Mouse (Mus musculus) layer of hippocampus, adult 2 months (tissue): ENCODE data around the gene Prdx2. TPM values are rescaled to one million over a fixed set of nuclear protein-coding genes. Genes with fewer than 3 reads are reported as not detected.
A peak's percentile ranks its signal among the peaks of the same experiment; 100 is the strongest.

Experiments
- DNase-seq, 2 experiments: peaks; one replicate each; pipeline ENCODE4 v3.0.0; 2022; ENCODE audit warnings: low spot score in 2 of 2
- H3K27ac ChIP-seq: fragments of 200-600 bp; 2 replicates; pipeline ENCODE4 v1.8.1; 2022
- H3K4me3 ChIP-seq: fragments of 200-600 bp; 2 replicates; pipeline ENCODE4 v1.8.1; 2022; ENCODE audit warnings: mild to moderate bottlenecking
- CTCF ChIP-seq: fragments of 200-600 bp; conservative IDR thresholded peaks from 2 replicates; pipeline ENCODE4 v1.8.1; 2022; ENCODE audit warnings: antibody characterized with exemption, mild to moderate bottlenecking, moderate library complexity
- total RNA-seq, 2 experiments: library from RNA; stranded (reverse); gene quantifications; 2 replicates each; pipeline ENCODE4 v1.2.3; 2021

The Prdx2 gene
- total RNA-seq, 2 experiments from 2014 or later: 323 to 345 TPM

- peak; percentile 92 for TF ChIP-seq CTCF
- peak within 1 kb of the TSS; percentile 85 for H3K4me3 ChIP-seq
- DNase-seq: peak in 1 of 2 experiments; percentile 82
These were observed 32.3 kb upstream of the Prdx2 start, which contains the start of gene Mast1 for GRCm38 (mm10) chr8:84936962-84937546. Gene Mast1 (minus strand): TSS chr8:84937359.

GRCm38 (mm10) chr8:84937620-84938485 is 31.5 kb upstream of the Prdx2 start:
- peak overlapping the region; percentile 85 for H3K4me3 ChIP-seq
- H3K27ac ChIP-seq: peak overlapping the region; percentile 97
- no peak for TF ChIP-seq CTCF
- no peak for DNase-seq

More at GRCm38 (mm10) chr8:84936962-84937546, 32.3 kb upstream of the Prdx2 start, which contains the start of gene Mast1:
- H3K27ac ChIP-seq: peak within 1 kb of the TSS; percentile 97

DNA sequence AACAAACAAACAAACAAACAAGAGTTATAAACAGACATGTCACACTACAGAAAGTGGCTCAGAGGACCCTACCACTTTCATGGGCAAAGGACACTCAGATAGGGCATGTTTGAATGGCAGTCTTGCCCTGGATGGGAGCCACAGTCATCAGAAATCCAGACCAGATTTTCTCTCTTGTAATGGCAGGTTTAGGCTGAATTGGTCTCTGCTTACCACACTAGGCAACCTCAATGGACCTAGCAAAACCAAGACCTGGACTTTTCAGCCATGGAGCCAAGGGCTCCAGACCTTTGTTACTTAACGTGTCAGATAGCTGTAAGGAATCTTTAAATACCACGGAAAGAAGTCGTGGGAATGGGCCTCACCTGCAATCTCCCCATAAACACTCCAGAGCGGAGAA is 25.7 kb upstream of the Prdx2 start:
- Histone ChIP-seq H3K27ac (no peak overlapping the region), H3K4me3 (no peak overlapping the region)
- no peak for DNase-seq
- TF ChIP-seq CTCF: no peak

- peak in 1 of 2 experiments; percentile 60 for DNase-seq
- H3K27ac ChIP-seq: peak overlapping the region; percentile 29; the same call in 1 of the 2 replicates
- H3K4me3 ChIP-seq: peak overlapping the region; percentile 68
- TF ChIP-seq CTCF: no peak
These were observed 24.8 kb upstream of the Prdx2 start for GRCm38 (mm10) chr8:84944478-84945160.

DNA sequence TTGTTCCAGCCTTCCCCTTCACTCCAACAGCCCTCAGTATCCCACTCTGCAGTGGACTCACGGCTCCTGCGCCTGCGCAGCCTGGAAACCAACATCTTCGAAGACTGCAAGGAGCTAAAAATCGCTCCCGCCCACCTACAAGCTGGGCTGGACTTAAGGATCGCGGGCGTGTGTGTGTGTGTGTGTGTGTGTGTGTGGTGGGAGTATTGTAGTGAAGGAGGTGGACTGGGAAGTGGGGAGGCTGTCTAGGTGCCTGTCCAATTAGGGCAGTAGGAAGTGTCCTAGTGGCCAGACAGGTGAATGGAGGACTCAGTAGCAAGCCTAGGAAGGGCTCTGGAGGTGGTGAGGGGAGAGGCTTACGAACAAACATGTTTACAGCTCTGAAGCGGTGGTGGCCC is 24.2 kb upstream of the Prdx2 start:
- peak overlapping the region; percentile 68 for H3K4me3 ChIP-seq
- no peak for TF ChIP-seq CTCF
- peak overlapping the region; percentile 72; the same call in 1 of the 2 replicates for H3K27ac ChIP-seq
- peak; percentile 50 to 66 for DNase-seq

- peak; percentile 78 for TF ChIP-seq CTCF
- peak overlapping the region; percentile 68 for H3K4me3 ChIP-seq
- H3K27ac ChIP-seq: peak overlapping the region; percentile 72
- peak in 1 of 2 experiments; percentile 48 for DNase-seq
These were observed 23.5 kb upstream of the Prdx2 start for GRCm38 (mm10) chr8:84945633-84946527.

DNA sequence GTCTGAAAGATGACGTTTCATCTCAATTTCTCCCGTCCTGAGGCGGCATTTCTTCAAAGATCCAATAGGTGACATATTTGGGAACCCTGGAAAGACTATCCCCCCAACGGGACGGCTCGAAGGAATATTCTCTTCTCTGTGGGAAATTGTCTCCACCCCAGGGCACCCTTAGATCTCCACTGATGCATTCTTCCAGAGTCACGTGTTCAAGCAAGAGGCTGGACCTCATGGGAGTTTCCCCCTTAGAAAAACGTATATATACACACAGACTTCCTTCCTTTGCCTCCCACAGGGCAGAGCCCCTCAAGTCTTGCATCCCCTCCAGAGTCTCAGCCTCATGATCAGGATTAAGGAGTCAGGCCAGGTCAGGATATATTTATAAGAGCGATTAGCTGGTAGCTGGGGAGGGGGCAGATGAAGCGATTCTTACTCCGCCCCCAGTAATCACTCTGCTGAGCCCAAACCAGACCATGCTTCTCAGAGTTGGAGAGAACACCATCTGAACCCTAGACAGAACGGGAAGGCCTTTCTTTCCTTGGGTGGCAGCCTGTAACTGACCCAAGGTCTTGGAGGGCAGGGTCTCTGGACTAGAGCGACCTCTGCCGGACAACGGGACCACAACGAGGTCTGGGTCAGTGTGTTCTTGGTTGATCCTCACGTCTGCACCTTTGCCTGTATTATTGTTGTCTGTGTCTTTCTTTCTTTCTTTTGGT is 22.7 kb upstream of the Prdx2 start, which contains the start of gene Rtbdn:
Gene Rtbdn, plus strand, starts transcription at position 464 of the 713 bp plus-strand sequence.
- no peak for DNase-seq
- peak; percentile 55 for TF ChIP-seq CTCF
- H3K27ac ChIP-seq: peak within 1 kb of the TSS; percentile 72
- H3K4me3 ChIP-seq: peak within 1 kb of the TSS; percentile 68

GRCm38 (mm10) chr8:84947241-84947545 is 22.2 kb upstream of the Prdx2 start:
- no peak for DNase-seq
- TF ChIP-seq CTCF: no peak; the same call in 1 of the 2 replicates
- H3K27ac ChIP-seq: no peak overlapping the region
- no peak overlapping the region for H3K4me3 ChIP-seq

GRCm38 (mm10) chr8:84949753-84950152 is 19.6 kb upstream of the Prdx2 start:
- Histone ChIP-seq H3K4me3 (no peak overlapping the region), H3K27ac (no peak overlapping the region)
- no peak for DNase-seq
- TF ChIP-seq CTCF: peak; percentile 17; the same call in 1 of the 2 replicates

- Histone ChIP-seq H3K27ac (no peak overlapping the region), H3K4me3 (no peak overlapping the region)
- no peak for DNase-seq
- TF ChIP-seq CTCF: no peak
These were observed 16.7 kb upstream of the Prdx2 start for GRCm38 (mm10) chr8:84952612-84953255.

GRCm38 (mm10) chr8:84956768-84957167 is 12.6 kb upstream of the Prdx2 start:
- peak in 1 of 2 experiments; percentile 81 for DNase-seq
- TF ChIP-seq CTCF: peak; percentile 86
- no peak overlapping the region for H3K27ac ChIP-seq

More at GRCm38 (mm10) chr8:84956768-84957167, 12.6 kb upstream of the Prdx2 start:
- no peak overlapping the region for H3K4me3 ChIP-seq
